Mouse (Mus musculus): ENCODE measurements around the gene Ndrg3.
A peak's percentile ranks its signal among the peaks of the same experiment; 100 is the strongest.
"Not testable (repeated sequence)": the region's sequence is repeated elsewhere in the genome, so short reads cannot be mapped to it uniquely, and the experiment has no call there.

The Ndrg3 gene

DNA sequence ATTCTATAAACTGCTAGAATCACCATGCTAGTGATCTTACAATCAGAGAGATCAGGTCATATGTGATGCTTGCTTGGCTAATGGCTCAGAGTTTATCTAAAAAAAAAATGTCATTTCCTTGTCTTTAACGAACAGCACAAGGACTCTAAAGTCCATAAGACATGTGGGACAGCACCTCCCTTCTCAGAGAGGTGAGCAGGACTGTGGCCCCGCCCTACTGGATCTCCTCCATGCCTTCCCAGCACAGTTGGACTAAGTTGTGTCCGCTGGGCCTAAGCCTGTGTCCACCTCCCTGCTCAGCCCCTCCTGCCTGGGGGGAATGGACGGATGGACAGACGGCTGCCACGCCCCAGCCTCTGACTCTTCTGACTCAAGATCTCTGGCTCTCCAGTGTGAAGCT is 56.9 kb downstream of the Ndrg3 start:
- DNase-seq, result no peak

GRCm38 (mm10) chr2:156933426-156933825 is 58.4 kb downstream of the Ndrg3 start:
- no peak for DNase-seq

DNA sequence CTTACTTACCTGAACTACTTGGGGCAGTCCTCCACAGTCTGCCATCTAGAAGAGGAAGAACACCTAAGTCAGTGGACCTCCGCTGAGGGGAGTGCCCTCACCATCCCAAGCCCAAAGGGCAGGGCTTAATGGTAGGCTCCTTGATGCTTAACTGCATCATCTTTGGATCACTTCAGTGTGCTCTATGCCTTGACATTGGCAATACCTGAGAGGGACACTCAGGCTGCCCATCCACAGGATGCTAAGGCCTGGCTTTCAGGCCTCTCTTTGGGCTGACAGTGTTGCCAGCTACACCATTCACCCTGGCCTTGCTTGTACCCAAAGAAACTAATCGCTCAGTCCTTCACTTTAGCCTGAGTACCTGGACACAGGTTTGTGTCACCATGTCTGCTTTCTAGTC is 60.4 kb downstream of the Ndrg3 start:
- DNase-seq, result no peak

DNA sequence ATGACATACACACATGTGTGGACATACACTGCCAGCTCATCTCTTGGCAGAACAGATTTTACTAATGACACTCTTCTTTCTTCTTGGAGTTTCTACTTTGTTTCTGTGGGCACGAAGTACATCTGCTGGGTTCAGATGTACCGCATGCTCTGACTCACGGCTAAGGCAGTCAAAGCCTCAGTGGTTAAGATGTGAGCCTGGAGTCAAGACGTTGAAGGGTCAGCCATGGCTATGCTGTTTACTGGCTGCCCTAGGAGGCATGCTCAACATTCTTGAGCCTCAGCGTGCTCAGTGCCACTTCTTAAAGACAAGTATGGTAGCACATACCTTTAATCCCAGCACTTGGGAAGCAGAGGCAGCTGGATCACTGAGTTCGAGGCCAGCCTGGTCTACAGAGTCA is 61.3 kb downstream of the Ndrg3 start:
- DNase-seq, result no peak

DNA sequence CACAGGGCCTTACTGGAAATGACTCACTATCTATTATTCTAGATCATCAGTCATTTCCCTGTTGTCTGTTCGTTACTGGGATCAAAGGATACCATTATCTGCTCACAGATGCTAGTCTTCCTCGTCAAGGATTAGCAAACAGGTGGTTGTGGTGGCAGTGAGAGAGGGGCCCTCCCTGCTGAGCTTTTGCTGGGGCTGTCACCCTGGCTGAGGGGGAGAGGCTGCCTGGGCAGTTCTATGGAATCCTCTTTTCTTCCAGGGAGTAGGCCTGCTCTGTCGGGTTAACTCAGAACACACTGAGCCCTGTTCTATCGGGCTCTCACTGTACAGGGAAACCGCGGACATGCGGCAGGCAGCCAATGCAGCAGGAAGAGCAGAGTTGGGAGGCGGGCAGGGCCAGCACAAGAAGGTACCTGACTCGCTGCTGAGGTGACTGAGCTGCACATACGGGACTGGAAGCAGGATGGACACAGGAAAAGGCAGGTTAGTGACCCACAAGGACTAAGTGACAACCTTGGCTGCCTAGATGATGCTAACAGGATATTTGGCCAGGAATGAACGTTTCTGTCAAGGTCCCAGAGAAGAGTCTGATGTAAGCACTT is 62.2 kb downstream of the Ndrg3 start:
- no peak for DNase-seq

DNA sequence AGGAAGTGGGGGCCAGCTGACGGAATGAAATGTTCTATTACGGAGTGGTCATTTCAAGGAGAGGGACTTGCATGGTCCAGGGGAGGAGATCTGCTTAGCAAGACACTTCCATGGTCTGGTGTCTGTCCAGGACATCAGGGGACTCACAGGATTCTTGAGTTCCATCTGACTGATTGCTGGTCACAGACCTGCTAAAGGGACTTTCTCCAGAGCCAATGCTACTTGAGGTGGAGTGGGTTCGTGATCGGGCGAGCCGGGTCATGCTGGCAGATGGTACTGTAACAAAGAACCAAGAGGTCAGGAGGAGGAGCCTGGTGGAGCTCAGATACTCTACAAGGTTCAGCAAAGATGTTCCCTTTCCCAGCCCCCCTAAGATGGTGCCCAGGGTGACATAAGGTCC is 63.2 kb downstream of the Ndrg3 start:
- no peak for DNase-seq

DNA sequence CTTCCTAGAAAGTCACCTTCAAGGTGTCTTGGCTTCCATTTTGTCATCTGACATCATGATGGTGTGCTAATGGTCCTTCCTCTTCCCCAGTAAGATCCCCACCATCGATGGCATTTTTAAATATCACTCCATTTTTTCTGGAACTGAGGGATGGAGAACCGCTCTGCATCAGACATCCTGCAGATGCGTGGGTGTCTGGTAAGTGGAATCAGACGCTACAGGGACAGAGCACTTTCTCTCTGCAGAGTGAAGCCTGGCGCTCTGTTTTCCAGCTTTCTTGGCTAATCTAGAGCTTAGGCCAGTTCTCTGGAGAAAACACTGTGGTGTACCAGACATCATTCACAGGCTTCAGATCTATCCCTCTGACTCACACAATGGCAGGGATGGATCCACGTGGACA is 64.2 kb downstream of the Ndrg3 start:
- no peak for DNase-seq

DNA sequence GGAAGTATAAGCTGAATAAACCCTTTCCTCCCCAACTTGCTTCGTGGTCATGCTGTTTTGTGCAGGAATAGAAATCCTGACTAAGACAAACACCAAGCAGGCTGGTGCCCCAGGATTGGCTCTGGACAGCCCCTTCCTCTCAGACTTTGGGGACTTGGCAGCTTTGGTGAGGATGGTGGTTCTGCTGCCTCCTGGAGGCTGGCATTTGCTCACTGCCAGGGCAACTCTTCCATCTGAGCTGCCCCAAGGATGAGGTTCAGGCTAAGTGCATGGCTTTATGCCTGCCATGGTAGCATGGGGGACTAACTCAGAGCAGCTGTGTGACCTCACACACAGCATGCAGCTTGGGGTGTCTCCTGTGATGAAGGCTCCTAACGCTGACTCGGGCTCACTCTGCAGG is 66.2 kb downstream of the Ndrg3 start:
- not testable (repeated sequence) for DNase-seq

DNA sequence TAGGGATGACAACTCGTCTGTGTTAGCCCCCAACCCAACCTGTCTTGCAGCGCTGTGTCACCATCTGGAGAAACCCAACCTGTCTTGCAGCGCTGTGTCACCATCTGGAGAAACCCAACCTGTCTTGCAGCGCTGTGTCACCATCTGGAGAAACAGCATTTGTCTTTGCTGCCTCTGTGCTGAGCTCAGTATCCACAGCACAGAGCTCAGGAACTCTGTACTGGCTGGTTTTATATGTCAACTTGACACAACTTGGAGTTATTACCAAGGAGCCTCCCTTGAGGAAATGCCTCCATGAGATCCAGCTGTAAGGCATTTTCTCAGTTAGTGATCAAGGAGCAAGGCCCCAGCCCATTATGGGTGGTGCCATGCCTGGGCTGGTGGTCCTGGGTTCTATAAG is 66.8 kb downstream of the Ndrg3 start:
- DNase-seq, result not testable (repeated sequence)

DNA sequence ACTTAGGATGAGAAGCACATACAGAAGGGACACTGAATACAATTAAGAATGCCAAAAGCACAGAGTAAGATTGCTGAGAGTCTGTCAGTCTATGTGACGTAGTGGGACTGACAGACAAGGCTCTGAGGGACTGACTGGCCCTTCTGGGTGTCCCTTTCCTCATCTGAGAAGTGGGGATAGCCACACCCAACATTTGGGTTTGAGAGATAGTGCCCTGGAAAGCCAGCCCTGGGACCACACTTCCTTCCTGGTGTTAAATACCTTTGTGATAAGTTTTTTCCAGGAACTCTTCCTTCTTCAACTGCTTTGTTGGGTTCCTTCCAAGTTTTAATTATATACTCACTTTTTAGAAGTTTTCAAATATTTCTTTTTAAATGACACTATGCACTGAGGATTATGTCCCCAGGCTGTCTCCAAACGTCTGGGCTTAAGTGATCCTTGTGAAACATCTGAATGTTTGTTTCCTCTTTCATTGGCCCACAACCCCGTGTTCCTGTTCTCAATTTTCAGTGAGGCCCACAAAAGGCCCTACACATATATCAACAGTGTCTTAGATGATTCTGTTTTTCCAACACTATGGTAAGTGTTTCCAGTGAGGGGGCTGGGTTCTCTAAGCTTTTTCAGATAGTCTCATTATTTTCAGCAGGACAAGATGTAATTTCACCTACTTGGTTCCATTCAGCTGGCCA is 67.5 kb downstream of the Ndrg3 start:
- no peak for DNase-seq

GRCm38 (mm10) chr2:156923057-156923456 is 68.8 kb downstream of the Ndrg3 start:
- peak in 1 of 2 experiments; percentile 37 for DNase-seq

- DNase-seq, result no peak
Measured at GRCm38 (mm10) chr2:156919796-156920195, 72.1 kb downstream of the Ndrg3 start.

DNA sequence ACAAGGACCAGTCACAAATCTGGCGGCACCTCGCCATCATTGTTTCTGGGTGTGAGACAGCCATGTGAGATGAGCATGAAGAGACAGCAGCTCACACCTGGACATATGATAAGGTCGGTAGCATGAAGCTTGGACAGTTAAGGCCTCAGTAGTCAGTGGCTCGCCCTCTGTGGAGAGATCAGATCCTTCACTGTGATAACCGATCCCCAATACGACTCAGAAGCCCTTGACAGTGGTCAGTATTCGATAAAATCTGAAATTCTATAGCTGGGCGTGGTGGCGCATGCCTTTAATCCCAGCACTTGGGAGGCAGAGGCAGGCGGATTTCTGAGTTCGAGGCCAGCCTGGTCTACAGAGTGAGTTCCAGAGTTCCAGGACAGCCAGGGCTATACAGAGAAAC is 72.7 kb downstream of the Ndrg3 start:
- DNase-seq, result not testable (repeated sequence)

DNA sequence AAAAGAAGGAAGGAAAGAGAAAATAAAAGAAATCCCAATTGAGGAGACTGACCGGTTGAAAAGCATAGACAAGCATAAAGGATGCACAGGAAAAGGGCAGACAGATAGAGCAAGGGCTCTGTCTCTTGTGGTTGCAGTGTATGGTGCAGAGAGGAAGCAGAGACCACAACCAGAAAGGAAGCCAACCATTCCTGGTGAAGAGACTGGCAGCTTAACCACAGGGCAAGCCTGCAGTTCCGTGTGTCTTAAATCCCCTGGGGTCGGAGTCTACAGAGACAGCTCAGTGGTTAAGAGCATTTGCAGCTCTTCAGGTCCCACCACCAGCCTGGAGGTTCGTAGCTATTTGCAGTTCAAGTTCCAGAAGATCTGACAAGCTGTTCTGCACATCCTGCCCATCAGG is 73.3 kb downstream of the Ndrg3 start:
- no peak for DNase-seq

GRCm38 (mm10) chr2:156916419-156917125 is 75.3 kb downstream of the Ndrg3 start:
- DNase-seq, result peak in 1 of 2 experiments; percentile 55

GRCm38 (mm10) chr2:156915559-156915958 is 76.3 kb downstream of the Ndrg3 start:
- no peak for DNase-seq

DNA sequence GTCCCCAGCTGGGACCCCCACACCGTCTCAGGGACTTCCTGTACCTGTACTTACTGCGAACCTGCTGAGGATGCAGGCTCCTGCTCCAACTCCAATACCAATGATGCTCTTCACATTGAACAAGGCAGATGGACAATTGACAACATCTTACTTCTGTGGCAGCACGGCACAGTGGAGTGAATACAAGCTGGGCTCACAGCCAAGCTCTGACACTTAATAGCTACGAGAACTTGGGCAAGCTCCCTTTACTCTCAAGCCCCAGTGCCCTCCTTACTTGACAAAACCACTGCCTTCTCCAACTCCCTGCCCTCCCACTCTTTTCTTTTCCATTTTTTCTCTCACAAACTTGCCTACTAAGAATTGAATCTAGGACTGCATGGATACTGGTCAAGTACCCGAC is 78.7 kb downstream of the Ndrg3 start:
- DNase-seq, result peak; percentile 57

DNA sequence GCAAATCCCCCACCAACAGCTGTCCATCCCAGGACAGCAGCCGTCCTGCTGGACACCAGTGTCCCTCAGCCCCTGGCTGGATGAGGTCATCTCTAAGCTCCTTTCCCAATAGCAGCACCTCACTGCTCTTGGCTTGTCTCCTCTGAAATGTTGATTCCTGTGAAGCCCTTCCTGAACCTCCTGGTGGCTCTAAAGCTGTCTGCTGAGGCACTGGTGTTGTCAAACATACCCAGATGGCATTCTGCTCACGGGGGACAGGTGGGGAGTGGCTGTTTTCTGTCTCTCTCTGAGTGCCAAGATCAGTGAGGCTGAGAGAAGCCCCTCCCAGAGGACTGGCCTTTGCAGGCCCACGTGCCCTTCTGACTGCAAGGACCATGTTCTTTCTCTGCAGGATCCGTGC is 85.9 kb downstream of the Ndrg3 start:
- peak; percentile 78 for DNase-seq

DNA sequence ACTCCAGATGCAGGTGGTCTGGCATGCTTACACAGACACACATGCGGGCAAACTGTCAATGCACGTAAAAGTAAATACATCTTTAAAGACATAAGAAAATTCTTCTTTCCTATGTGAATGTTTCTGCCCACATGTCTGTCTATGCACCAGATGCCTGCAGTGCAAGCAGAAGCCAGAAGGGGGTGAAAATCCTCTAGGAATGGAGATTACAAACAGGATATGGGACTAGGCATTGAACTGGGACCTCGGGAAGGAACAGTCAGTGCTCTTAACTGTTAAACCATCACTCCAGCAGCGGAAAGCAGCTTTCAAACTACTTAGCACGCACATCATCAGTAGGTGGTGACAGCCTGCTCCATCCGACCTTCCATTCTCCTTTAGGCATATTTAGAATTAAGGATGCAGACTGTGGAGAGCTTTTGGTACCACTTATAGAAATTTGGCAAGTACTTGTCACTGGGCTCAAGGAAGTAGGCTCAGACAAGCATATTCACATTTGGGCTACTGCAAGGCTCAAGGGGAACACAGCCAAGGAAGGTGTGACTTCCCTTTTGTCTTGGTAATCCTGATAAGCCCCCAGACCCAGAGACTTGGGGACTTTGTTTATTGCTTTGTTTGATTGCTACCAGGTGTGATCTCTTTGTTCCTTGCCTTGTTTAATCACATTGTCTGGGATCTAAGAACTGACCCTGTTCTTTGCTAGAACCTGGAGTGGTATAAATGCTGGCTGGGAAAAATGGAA is 86.7 kb downstream of the Ndrg3 start:
- peak; percentile 88 for DNase-seq

DNA sequence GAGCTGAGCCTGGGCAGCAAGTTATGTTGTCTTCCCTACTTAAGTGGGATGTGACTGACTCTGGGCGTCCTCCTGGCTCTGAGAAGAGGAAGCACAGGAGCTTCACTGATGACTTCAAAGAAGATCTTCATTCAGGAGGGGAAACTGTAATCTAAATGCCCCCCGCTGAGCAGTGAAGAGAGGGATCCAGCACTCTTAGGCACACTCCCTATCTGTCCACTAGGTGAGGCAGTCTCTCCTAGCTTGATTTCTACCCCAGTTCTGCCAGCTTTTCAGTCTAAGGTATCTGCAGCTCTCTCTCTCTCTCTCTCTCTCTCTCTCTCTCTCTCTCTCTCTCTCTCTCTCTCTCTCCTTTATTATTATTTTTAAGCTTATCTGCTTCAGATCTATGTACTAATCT is 88.5 kb downstream of the Ndrg3 start:
- peak; percentile 40 to 65 for DNase-seq

DNA sequence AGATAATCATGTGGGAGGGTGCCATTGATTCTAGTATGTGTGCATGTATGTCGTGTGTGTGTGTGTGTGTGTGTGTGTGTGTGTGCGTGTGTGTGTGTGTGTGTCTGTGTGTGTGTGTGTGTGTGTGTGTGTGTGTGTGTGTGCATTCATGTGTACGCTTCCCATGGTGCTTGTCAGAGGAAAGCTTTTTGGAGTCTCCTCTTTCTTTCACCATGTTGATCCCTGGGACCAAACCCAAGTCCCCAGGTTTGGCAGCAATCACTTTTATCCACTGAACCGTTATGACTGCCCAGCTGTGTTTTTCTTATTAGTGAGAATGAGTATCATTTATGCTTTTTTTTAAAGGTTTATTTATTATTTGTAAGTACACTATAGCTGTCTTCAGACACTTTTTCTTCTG is 89.4 kb downstream of the Ndrg3 start:
- peak; percentile 76 to 80 for DNase-seq

GRCm38 (mm10) chr2:156901883-156902282 is 90.0 kb downstream of the Ndrg3 start:
- peak; percentile 68 to 73 for DNase-seq

- DNase-seq, result peak; percentile 56 to 64
Measured at GRCm38 (mm10) chr2:156901344-156901743, 90.5 kb downstream of the Ndrg3 start.
